Mouse (Mus musculus) heart, adult 2 months (tissue): Measurements from ENCODE around the gene Gm6370.

Experiments used
- CTCF ChIP-seq: fragments of 200-600 bp; IDR thresholded peaks from 2 replicates; pipeline ENCODE4 v1.8.1; 2022; ENCODE audit warnings: antibody characterized with exemption, mild to moderate bottlenecking, moderate library complexity
- POLR2A ChIP-seq: fragments of 200-500 bp; IDR thresholded peaks from 2 replicates; pipeline ENCODE4 v1.6.1; 2011; ENCODE audit warnings: mild to moderate bottlenecking, low read depth, low read length, control low read depth; ENCODE audit not compliant: insufficient read depth

DNA sequence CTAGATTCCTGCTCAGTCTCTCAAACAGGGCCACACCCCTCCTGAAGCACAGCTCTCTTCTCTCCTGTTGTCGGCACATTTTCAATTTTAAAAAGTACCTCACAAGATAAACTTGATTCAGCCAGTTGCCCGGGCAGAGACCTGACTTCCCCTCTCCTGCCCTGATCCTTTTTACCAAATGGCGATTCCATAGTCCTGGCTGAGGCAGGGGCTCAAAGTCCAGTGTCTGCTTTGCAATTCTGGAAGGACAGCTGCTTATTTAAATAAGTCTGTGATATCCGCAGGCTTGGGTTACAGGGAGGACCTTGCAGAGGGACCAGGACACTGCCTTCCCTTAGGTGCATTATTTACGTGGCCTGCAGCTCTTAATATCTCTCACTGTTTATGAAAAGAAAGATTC is 19.9 kb upstream of the Gm6370 start:
- TF ChIP-seq POLR2A (no peak), CTCF (no peak)
